Mouse (Mus musculus) left cerebral cortex, postnatal 4 days (tissue): ENCODE measurements around the gene B4galnt2. TPM values are rescaled to one million over a fixed set of nuclear protein-coding genes. Genes with fewer than 3 reads are reported as not detected.

Experiments used
- DNase-seq: peaks from one replicate; pipeline ENCODE4 v3.0.0-alpha.2; 2022
- intact Hi-C: fragments of 180-260 bp; cut with DNase I; formaldehyde crosslinking; loops from one replicate; pipeline ENCODE4 v1.15.1; 2025
- total RNA-seq, 2 experiments: library from RNA; stranded (reverse); gene quantifications; 2 replicates each; pipeline ENCODE4 v1.2.3; 2021

B4galnt2 gene
- total RNA-seq, 2 experiments from 2014 or later, result not detected

DNA sequence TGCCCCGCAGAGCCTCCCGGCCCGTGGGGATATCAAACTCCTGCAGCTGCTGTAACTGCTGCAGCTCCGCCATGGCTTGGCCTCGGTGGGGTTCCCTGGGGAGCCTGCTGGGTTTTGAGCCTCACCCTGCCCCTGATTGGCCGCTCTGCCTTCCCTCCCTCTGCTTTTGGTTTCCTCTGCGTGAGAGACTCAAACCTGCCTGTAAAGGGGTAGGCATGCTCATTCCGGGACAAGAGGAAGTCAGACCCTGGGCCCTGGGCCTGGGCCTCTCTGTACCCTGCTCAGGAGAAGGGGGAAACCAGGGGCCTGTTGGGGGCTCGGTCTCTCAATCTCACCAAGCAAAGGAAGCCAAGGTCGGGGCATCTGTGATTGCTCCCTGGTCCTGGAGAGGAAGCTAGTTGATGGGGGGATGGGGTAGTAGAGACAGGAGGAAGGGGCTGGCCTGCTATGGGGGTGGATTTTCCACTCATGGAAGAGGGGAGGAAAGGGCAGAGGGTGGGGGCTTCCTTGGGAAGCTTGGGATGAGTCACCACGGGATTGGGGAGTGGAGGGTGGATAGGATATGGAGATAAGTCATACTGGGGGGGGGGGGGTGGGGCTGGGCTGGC is 72.5 kb downstream of the B4galnt2 start, which contains the start of gene Abi3:
Abi3 (minus strand) TSS at position 403 of the 608 bp plus-strand sequence.
- DNase-seq, result no peak
- intact Hi-C loops, result no loop called here

DNA sequence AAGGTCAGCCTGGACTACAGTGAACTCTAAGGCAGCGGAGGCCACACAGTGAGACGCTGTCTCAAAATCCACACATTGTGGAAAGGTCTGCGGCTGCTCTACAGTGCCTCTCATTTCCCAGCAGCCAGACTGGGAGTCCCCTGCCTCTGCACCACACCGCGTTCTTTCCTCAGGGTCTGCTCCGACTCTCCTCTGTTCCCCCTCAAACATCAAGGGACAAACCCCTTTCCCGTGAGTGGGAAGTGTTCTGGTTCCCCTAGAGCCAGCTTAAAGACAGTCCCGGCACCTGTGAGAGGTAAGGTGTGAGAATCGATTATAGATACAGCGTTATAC is 73.2 kb downstream of the B4galnt2 start:
- intact Hi-C loops, result no loop called here

DNA sequence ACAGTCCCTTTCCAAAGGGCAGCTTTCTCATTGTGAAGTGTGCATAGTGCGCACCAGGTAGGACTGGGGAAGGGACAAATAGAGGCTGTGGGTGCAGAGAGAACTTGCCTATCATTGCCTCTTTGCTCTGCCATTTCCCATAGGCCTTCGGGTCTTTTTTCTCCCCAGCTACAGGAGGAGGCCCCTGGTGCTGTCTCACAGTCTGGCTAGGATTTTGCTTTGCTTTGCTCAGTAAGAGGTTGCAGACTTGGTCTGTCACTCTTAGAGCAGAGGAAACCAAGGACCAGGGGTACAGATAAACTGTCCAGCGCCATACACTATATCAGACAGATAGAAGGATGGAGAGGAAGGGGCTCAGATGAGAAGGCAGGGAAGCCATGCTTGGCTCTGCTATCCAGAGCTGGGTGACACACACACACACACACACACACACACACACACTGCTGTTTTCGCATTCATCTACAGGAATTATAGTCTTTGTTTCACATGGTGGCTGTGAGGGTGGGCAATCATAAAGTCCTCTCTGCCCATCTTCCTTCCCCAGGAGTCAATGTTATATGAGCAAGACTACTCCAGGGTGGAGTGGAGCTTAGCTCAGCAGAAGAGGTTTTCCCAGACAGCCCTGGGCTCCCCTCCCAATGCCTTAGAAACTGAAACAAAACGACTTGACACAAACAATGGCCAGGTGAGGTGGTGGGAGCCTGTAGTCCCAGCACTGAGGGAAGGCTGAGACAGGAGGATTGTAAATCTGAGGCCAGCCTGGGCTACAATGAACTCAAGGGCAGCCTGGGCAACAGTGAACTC is 73.8 kb downstream of the B4galnt2 start:
- intact Hi-C loops, result no loop called here

More for the DNA sequence above, 73.2 kb downstream of the B4galnt2 start:
- no peak for DNase-seq

DNA sequence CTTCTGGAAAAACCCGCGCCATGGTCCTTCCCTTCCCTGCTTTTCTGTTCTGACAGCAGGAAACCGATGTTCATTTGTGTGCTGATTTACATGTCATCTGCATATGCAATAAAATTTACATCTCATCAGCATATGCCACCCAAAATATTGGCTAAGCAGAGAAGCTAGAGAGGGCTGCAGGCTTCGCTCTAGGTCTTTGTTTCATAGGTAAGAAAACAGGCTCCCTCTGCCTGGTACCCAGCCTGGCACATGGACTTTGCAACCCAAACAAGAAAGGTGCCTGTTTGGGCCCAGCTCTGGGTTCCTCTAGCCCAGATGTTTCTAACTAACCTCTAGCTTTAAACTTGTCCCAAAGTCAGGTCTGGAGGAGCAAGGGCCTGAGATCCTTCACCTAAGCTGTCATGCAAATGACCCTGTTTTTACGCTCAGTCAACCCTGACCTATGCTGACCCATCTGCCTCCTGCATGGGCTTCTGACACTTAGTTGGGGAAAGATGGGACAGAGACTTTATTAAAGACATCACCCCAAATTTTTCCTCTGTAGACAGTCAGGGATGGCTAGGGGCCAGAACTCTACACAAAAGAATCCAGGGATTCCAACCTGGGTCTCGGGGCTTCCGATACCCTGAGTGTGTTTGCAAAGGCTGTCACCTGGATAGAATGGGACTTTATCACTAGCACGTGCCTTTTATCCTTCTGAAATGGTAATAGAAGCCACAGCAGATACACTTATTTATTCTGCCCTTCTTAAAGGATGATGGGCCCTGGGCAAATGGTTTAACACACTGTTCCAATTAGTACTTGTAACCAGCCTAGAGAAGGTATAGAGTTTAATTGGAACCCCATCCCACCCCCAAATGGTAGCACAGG is 75.5 kb downstream of the B4galnt2 start:
- DNase-seq, result no peak
- intact Hi-C loops, result no loop called here

More for the DNA sequence above, 73.8 kb downstream of the B4galnt2 start:
- no peak for DNase-seq

- no peak for DNase-seq
- intact Hi-C loops, result no loop called here
Measured at GRCm38 (mm10) chr11:95838598-95838997, 76.1 kb downstream of the B4galnt2 start.

- peak; percentile 63 for DNase-seq
- intact Hi-C loops, result no loop called here
Measured at GRCm38 (mm10) chr11:95837059-95837458, 77.6 kb downstream of the B4galnt2 start, which contains the start of gene Gngt2. Gene Gngt2 (plus strand): TSS chr11:95837216.

GRCm38 (mm10) chr11:95836433-95836832 is 78.3 kb downstream of the B4galnt2 start:
- intact Hi-C loops, result no loop called here
- no peak for DNase-seq

GRCm38 (mm10) chr11:95835832-95836231 is 78.9 kb downstream of the B4galnt2 start:
- intact Hi-C loops, result no loop called here

GRCm38 (mm10) chr11:95834742-95835710 is 79.7 kb downstream of the B4galnt2 start:
- intact Hi-C loops, result no loop called here
- DNase-seq, result no peak

More at GRCm38 (mm10) chr11:95835832-95836231, 78.9 kb downstream of the B4galnt2 start:
- DNase-seq, result no peak

DNA sequence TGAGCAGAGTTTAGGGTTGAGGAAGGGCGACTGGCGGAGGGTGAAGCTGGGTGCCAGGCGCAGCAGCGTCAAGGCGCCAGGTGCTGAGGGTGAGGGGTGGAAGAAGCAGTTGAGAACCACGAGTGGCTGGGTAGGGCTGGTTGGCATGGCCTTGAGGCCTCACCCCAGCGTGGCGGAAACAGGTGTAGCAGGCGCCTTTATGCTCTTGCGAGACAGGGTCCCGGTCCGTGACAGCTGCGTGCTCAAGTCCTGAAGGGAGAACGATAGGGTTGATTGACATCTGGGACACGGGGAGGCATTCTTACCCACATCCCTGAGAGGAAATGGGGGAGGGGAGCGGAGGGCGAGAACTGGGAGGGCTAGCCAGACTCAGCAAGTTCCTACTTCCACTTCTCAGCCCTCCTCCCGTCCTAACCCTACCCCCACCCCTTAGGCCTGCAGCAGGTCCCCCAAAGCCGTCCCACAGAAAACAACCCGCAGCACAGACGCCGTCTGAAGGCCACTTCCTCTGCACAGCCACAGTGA is 80.5 kb downstream of the B4galnt2 start:
- intact Hi-C loops, result no loop called here
- DNase-seq, result no peak

DNA sequence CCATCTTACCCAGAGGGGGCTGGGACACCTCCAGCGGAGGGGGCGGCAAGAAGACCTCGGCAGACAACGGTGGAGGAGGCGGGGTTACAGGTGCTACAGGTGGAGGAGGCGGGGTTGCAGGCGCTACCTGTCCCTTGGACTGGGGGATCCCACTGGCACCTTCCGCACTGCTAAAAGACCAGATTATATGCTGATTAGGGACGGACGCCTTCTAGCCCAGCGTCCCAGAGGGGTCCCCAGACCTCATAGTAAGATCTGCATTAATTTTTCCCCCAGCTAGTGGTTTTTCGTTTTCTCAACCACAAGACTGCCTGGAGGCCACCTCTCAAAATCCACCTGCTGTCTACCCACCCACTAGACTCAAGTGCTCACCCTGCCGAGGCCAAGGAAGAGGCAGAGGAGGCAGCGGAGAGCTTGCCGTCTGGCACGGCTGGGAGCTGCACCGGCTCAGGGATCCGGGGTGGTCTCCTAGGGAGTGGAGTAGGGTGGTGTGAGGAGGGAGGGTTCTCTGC is 81.0 kb downstream of the B4galnt2 start:
- intact Hi-C loops, result no loop called here
- no peak for DNase-seq

- intact Hi-C loops, result no loop called here
- no peak for DNase-seq
Measured at GRCm38 (mm10) chr11:95833006-95833570, 81.6 kb downstream of the B4galnt2 start.

- intact Hi-C loops, result no loop called here
- DNase-seq, result no peak
Measured at GRCm38 (mm10) chr11:95832129-95833005, 82.3 kb downstream of the B4galnt2 start.

- intact Hi-C loops, result no loop called here
- no peak for DNase-seq
Measured at GRCm38 (mm10) chr11:95831641-95832040, 83.0 kb downstream of the B4galnt2 start.

- intact Hi-C loops, result no loop called here
- DNase-seq, result no peak
Measured at GRCm38 (mm10) chr11:95831276-95831619, 83.4 kb downstream of the B4galnt2 start.

- intact Hi-C loops, result no loop called here
Measured at GRCm38 (mm10) chr11:95830411-95831275, 84.0 kb downstream of the B4galnt2 start.

GRCm38 (mm10) chr11:95829526-95830050 is 85.1 kb downstream of the B4galnt2 start:
- no peak for DNase-seq
- intact Hi-C loops, result no loop called here

More at GRCm38 (mm10) chr11:95830411-95831275, 84.0 kb downstream of the B4galnt2 start:
- DNase-seq, result no peak
